Comparison of ENCODE assay signal across 15 mouse cellular contexts in the genomic region with DNA sequence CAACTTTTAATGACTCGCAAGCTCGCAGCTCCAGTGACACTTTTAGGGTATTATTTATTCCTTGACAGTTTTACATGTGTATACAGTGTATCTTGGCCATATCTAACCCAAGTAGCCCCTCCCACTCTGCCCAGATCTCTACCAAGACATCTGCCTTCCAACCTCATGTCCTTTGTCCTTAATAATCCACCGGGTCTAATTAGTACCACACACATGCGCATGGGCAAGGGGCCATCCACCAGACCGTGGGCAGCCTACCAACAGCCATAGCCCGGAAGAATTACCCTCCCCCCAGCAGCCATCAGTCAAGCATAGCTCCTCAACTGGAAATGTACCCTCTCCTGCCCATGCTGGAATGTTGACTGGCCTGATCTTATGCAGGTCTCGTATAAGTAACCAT.
A peak's percentile ranks its signal among the peaks of the same experiment; 100 is the strongest.
DNase-seq lines count a peak whose midpoint lies in the region; ATAC-seq and TF ChIP-seq lines count a peak whose summit lies in the region.
"Had no signal": no experiment of that assay in that cellular context is flagged by ENCODE, and none has a peak within 500 bp of the region (broad histone marks: within the 10 kb centered on the region; RNA-seq: fewer than 3 reads in every experiment).

No protein-coding gene starts in this region.

- H3K9me3 ChIP-seq in midbrain, postnatal 0 days (ENCODE audit: low read length): no peaks in the 10 kb centered on the region
- H3K9me3 ChIP-seq: liver, embryonic 15.5 days; neural tube, embryonic 12.5 days had no signal

- no peak for TF ChIP-seq CTCF in midbrain, postnatal 0 days (IDR thresholded peaks at IDR 0.05)

- WGBS in midbrain, postnatal 0 days: 62% methylated on average over 7 of the region's 7 CpGs

- H3K36me3 ChIP-seq in midbrain, postnatal 0 days (ENCODE audit: insufficient read depth, low read length): no peaks in the 10 kb centered on the region
- H3K36me3 ChIP-seq: liver, embryonic 15.5 days had no signal

- intact Hi-C loops in heart, postnatal 25 days (cut with DNase I): no loop called here

- no peaks in the 10 kb centered on the region for H3K27me3 ChIP-seq in midbrain, postnatal 0 days (ENCODE audit: insufficient read depth, low read length)
- H3K27me3 ChIP-seq: liver, embryonic 15.5 days; neural tube, embryonic 12.5 days; Patski had no signal

- no peaks in the 10 kb centered on the region for H3K4me1 ChIP-seq in midbrain, postnatal 0 days (ENCODE audit: insufficient read depth, low read length)
- H3K4me1 ChIP-seq: liver, embryonic 15.5 days; neural tube, embryonic 12.5 days had no signal

- peak; percentile 95 to 96 for DNase-seq in cerebellum, postnatal 10 days
- no peak for DNase-seq in cerebellum, adult 9-11 months
- DNase-seq in kidney, adult 8-10 months: peak; percentile 15 to 18
- no peak for DNase-seq in kidney, adult 18-20 months
- DNase-seq in right cerebral cortex, postnatal 10 days (ENCODE audit: low spot score in 2 of 2): peak; percentile 70 to 71
- DNase-seq in right cerebral cortex, postnatal 25 days: no peak
- DNase-seq in midbrain, postnatal 0 days (ENCODE audit: low spot score): peak; percentile 76
- DNase-seq in heart, postnatal 25 days (ENCODE audit: low spot score): no peak
- DNase-seq: heart, postnatal 10 days; lung, postnatal 14 days; thymus, postnatal 14 days had no signal

- no peak overlapping the region for H3K4me2 ChIP-seq in midbrain, postnatal 0 days (ENCODE audit: low read depth, low read length, poor library complexity, severe bottlenecking)
- H3K4me2 ChIP-seq: liver, embryonic 15.5 days; neural tube, embryonic 12.5 days had no signal

- H3K4me3 ChIP-seq in midbrain, postnatal 0 days (ENCODE audit: low read depth, low read length): no peak overlapping the region
- H3K4me3 ChIP-seq: liver, embryonic 15.5 days; neural tube, embryonic 12.5 days had no signal

- no peak overlapping the region for H3K9ac ChIP-seq in midbrain, postnatal 0 days (replicated peaks; ENCODE audit: low read length, poor library complexity, severe bottlenecking)
- H3K9ac ChIP-seq: liver, embryonic 15.5 days; neural tube, embryonic 12.5 days had no signal

- peak; percentile 66; the same call in 1 of the 2 replicates for ATAC-seq in midbrain, postnatal 0 days (ENCODE audit: low FRiP score)
- ATAC-seq: intestine, embryonic 16.5 days; Patski had no signal

- H3K27ac ChIP-seq in midbrain, postnatal 0 days (ENCODE audit: low read depth, low read length): no peak overlapping the region
- H3K27ac ChIP-seq: liver, embryonic 15.5 days; neural tube, embryonic 12.5 days had no signal

Comparison
In these comparisons a context has a peak if more than half of its experiments do, and no peak if none do; other contexts are left out.
1. DNase-seq: peak in cerebellum, postnatal 10 days (2 of 2), kidney, adult 8-10 months (2 of 2), right cerebral cortex, postnatal 10 days (2 of 2) and midbrain, postnatal 0 days (single experiment); none in cerebellum, adult 9-11 months (single experiment), kidney, adult 18-20 months (single experiment), right cerebral cortex, postnatal 25 days (single experiment) and heart, postnatal 25 days (single experiment).